Mouse (Mus musculus): ENCODE measurements around the gene Ncoa4.
"Not testable (repeated sequence)": the region's sequence is repeated elsewhere in the genome, so short reads cannot be mapped to it uniquely, and the experiment has no call there.

The Ncoa4 gene

DNA sequence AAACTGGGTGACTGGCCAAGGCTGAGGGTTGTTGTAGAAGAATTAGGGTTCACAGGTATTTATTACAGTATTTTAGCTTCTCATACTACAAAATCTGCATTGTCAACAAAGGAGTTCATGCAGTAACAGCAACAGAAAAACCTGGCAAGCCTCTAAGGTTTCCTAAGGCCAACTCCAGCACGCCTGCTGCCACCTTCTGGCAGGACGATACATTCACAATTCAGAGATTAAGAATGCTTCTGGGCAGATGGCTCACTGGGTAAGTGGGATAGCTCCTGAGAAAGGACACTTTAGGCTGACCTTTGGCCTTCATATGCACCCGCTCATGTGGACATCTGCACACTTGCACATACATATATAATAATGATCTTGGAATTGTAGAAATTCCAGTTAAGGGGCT is 32.8 kb downstream of the Ncoa4 start:
- peaks cover 46% of the 10 kb centered on the region for H3K4me1 ChIP-seq (replicated peaks; ENCODE audit: low read depth, low read length)
- no peaks in the 10 kb centered on the region for H3K9me3 ChIP-seq (ENCODE audit: low read length)
- no peak overlapping the region for H3K4me3 ChIP-seq (replicated peaks; ENCODE audit: low read length)
- H3K27me3 ChIP-seq (ENCODE audit: insufficient read depth, low read length): no peaks in the 10 kb centered on the region
- TF ChIP-seq CTCF (conservative IDR thresholded peaks at IDR 0.05; ENCODE audit: low read length) (peak; percentile 46), POU5F1 (IDR thresholded peaks at IDR 0.05; ENCODE audit: borderline replicate concordance, low read length) (no peak)
- H3K36me3 ChIP-seq (ENCODE audit: insufficient read depth, low read length): peaks cover 97% of the 10 kb centered on the region

DNA sequence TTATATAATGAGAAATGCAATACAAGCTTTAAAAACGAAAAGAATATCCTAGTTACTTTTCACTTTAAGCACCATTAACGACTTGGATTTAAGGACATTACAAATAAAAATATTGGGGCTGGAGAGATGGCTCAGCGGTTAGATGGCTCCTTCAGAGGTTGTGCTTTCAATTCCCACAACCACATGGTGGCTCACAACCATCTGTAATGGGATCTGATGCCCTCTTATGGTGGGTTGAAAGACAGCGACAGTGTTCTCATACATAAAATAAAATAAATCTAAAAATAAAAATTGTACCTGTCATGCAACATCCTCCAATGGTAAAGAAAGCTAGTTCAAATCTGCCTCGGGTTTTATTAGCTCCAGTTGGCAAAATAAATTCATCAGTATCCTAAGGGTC is 33.9 kb downstream of the Ncoa4 start:
- H3K36me3 ChIP-seq (ENCODE audit: insufficient read depth, low read length): peaks cover 97% of the 10 kb centered on the region
- H3K9me3 ChIP-seq (ENCODE audit: low read length); H3K27me3 ChIP-seq (ENCODE audit: insufficient read depth, low read length); H3K4me3 ChIP-seq (replicated peaks; ENCODE audit: low read length): not testable (repeated sequence)
- peaks cover 55% of the 10 kb centered on the region for H3K4me1 ChIP-seq (replicated peaks; ENCODE audit: low read depth, low read length)

DNA sequence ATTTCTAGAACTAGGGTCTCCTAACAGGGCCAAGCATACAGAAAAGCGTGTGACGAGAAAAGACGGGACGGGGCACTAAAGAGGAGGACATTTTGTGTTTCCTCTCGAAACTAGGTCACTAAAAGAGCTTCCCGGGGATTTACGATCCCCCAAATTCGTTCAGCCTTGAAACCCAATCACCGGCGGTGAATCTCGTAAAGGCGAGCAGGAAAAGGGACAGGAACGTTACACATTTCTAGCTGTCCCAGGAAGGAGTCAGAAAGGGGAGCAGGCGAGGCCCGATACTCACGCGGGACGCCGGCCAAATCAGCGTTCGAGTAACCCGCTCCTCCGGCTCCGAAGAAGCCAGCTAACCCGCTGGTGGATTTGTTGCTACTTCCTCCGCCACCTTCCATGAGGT is 41.7 kb downstream of the Ncoa4 start:
- peaks cover 51% of the 10 kb centered on the region for H3K4me1 ChIP-seq (replicated peaks; ENCODE audit: low read depth, low read length)
- peak overlapping the region; percentile 99 for H3K4me3 ChIP-seq (replicated peaks; ENCODE audit: low read length)
- peaks cover 38% of the 10 kb centered on the region for H3K36me3 ChIP-seq (ENCODE audit: insufficient read depth, low read length)
- no peaks in the 10 kb centered on the region for H3K9me3 ChIP-seq (ENCODE audit: low read length)
- H3K27me3 ChIP-seq (ENCODE audit: insufficient read depth, low read length): no peaks in the 10 kb centered on the region
- no peak for TF ChIP-seq POU5F1 (IDR thresholded peaks at IDR 0.05; ENCODE audit: borderline replicate concordance, low read length)
- TF ChIP-seq NANOG (IDR thresholded peaks at IDR 0.05; ENCODE audit: borderline replicate concordance, low read length): no peak
- TF ChIP-seq CTCF (conservative IDR thresholded peaks at IDR 0.05; ENCODE audit: low read length): no peak

DNA sequence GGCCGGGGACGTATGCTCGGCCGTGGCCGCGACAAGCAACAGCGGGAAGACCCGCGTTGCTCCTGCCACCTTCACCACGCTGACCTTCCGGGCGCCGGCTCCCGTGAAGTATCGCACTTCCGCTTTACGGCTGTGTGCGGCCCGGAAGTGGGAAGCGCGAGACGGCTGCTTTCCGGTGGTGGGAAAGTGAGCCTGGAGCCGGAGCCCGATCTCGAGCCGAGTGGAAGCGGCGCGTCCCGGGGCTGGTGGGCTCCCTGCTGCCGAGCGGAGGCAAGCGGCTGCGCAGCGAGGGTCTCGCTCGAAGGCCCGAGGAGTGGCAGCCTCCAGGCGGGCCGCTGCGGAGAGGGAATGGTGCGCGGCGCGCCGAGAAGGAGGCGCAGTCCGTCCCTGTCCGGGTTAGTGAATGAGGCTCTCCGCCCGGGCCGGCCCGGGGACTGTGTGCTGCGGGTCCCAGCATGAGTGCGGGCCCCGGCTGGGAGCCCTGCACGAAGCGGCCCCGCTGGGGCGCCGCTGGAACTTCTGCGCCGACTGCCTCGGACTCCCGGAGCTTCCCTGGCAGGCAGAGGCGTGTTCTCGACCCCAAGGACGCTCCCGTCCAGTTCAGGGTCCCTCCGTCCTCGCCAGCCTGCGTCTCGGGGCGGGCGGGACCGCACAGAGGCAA is 42.3 kb downstream of the Ncoa4 start, which contains the start of the genes Timm23 and Parg:
TSS of gene Timm23 (minus strand) at position 108 of the 661 bp plus-strand sequence.
TSS of gene Parg (plus strand) at position 159 of the 661 bp plus-strand sequence.
- TF ChIP-seq NANOG (IDR thresholded peaks at IDR 0.05; ENCODE audit: borderline replicate concordance, low read length): no peak
- no peak for TF ChIP-seq POU5F1 (IDR thresholded peaks at IDR 0.05; ENCODE audit: borderline replicate concordance, low read length)
- no peak for TF ChIP-seq CTCF (conservative IDR thresholded peaks at IDR 0.05; ENCODE audit: low read length)
- H3K4me1 ChIP-seq (replicated peaks; ENCODE audit: low read depth, low read length): peaks cover 47% of the 10 kb centered on the region
- H3K27me3 ChIP-seq (ENCODE audit: insufficient read depth, low read length): no peaks in the 10 kb centered on the region
- peaks cover 32% of the 10 kb centered on the region for H3K36me3 ChIP-seq (ENCODE audit: insufficient read depth, low read length)
- peak within 1 kb of the TSS; percentile 99 for H3K4me3 ChIP-seq (replicated peaks; ENCODE audit: low read length)
- no peaks in the 10 kb centered on the region for H3K9me3 ChIP-seq (ENCODE audit: low read length)

DNA sequence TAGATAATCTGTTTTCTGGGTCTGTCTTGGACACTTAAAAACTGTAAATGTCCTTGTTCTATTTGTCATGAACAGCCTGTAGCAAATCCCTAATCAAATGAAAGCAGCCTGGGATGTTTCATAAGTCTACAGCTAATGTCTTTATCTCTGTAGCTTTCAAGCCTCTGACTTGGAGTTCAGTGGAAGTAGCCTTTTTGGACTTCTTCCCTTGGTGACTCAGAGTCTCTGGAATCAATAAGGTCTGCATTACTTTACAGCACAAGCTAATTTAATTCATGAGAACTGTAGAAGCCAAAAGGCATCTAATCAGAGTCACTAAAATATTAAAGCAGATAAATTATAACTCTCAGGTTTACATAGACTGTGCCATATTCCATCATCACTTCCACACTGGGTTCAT is 66.9 kb downstream of the Ncoa4 start:
- no peak for TF ChIP-seq NANOG (IDR thresholded peaks at IDR 0.05; ENCODE audit: borderline replicate concordance, low read length)
- TF ChIP-seq CTCF (conservative IDR thresholded peaks at IDR 0.05; ENCODE audit: low read length): no peak
- no peak for TF ChIP-seq POU5F1 (IDR thresholded peaks at IDR 0.05; ENCODE audit: borderline replicate concordance, low read length)
- H3K9me3 ChIP-seq (ENCODE audit: low read length): no peaks in the 10 kb centered on the region
- no peaks in the 10 kb centered on the region for H3K27me3 ChIP-seq (ENCODE audit: insufficient read depth, low read length)

DNA sequence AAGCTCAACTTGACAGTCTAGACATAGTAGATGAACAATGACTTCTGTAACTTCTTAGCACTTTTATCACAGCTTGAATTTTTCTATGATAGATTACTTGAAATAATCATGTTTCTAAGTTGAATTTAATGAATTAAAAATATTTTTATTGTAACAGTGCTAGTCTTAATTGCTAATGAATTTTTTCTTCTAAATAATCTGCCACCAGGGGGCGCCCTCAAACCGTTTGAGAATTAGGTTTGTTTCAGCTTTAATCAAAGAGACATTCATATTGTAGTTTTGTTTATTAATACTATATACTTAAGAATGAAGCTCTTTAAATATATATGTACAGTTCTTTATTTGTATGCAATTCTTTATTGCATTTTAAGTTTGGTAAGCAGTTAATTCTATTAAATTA is 69.3 kb downstream of the Ncoa4 start:
- H3K27me3 ChIP-seq (ENCODE audit: insufficient read depth, low read length): no peaks in the 10 kb centered on the region
- H3K4me3 ChIP-seq (replicated peaks; ENCODE audit: low read length): no peak overlapping the region
- H3K9me3 ChIP-seq (ENCODE audit: low read length): no peaks in the 10 kb centered on the region
- peak; percentile 48 for TF ChIP-seq CTCF (conservative IDR thresholded peaks at IDR 0.05; ENCODE audit: low read length)
- TF ChIP-seq NANOG (IDR thresholded peaks at IDR 0.05; ENCODE audit: borderline replicate concordance, low read length): no peak
- TF ChIP-seq POU5F1 (IDR thresholded peaks at IDR 0.05; ENCODE audit: borderline replicate concordance, low read length): no peak
- peaks cover 10% of the 10 kb centered on the region for H3K4me1 ChIP-seq (replicated peaks; ENCODE audit: low read depth, low read length)
- peaks cover 37% of the 10 kb centered on the region for H3K36me3 ChIP-seq (ENCODE audit: insufficient read depth, low read length)

More for the DNA sequence above, 66.9 kb downstream of the Ncoa4 start:
- Histone ChIP-seq H3K4me1 (replicated peaks; ENCODE audit: low read depth, low read length) (peaks cover 7% of the 10 kb centered on the region), H3K4me3 (replicated peaks; ENCODE audit: low read length) (no peak overlapping the region), H3K36me3 (ENCODE audit: insufficient read depth, low read length) (peaks cover 43% of the 10 kb centered on the region)

Measured in E14TG2a.4 (cell line).